Mouse (Mus musculus) bone marrow macrophage, adult 2 months (primary cell): ENCODE measurements around the gene Arfgap1.

ENCODE experiments used
- CTCF ChIP-seq: IDR thresholded peaks from 2 replicates; pipeline ENCODE4 v1.5.1; 2012; ENCODE audit warnings: low read depth, mild to moderate bottlenecking, low read length, moderate library complexity
- POLR2A ChIP-seq: IDR thresholded peaks from 2 replicates; pipeline ENCODE4 v1.6.1; 2012; ENCODE audit warnings: mild to moderate bottlenecking, low read depth, low read length, borderline replicate concordance

GRCm38 (mm10) chr2:180928723-180929122, 38.3 kb upstream of the Arfgap1 start, which contains the start of gene Birc7:
- TF ChIP-seq POLR2A (no peak), CTCF (no peak)
